ENCODE assay signal across 9 mouse cellular contexts in the genomic region with DNA sequence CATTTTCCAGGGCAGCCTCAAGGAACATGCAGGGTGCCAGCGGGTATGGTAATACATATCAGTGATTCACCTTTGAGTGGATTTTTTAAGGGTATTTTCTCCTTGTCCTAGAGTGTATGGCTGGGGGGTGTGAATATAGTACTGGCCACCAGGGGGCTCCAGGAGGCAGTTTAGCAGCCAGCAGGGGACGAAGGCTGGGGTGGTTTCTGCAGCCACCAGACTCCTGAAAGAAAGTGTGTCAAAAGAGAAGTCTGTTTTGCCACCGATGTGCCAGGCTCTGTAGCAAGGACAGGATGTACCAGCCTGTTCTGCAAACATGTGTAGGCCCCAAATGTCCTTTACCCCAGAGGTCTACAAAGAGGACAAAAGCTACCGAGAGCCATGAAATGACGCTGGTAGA. TPM values are rescaled to one million over a fixed set of nuclear protein-coding genes. Genes with fewer than 3 reads are reported as not detected.
A peak's percentile ranks its signal among the peaks of the same experiment; 100 is the strongest.
DNase-seq lines count a peak whose midpoint lies in the region; ATAC-seq and TF ChIP-seq lines count a peak whose summit lies in the region.
"Had no signal": no experiment of that assay in that cellular context is flagged by ENCODE, and none has a peak within 500 bp of the region (broad histone marks: within the 10 kb centered on the region; RNA-seq: fewer than 3 reads in every experiment).

No protein-coding gene starts in this region.

- peaks cover 36% of the 10 kb centered on the region for H3K4me1 ChIP-seq in intestine, embryonic 16.5 days (ENCODE audit: control insufficient read depth, insufficient read depth, low read length)
- H3K4me1 ChIP-seq in neural tube, embryonic 11.5 days (ENCODE audit: control insufficient read depth, insufficient read depth, low read length): peaks cover 28% of the 10 kb centered on the region
- no peaks in the 10 kb centered on the region for H3K4me1 ChIP-seq in thymus, adult 2 months (replicated peaks; ENCODE audit: control insufficient read depth, insufficient read depth, low read length)

- no peaks in the 10 kb centered on the region for H3K9me3 ChIP-seq in intestine, embryonic 16.5 days (ENCODE audit: control insufficient read depth, low read length)
- no peaks in the 10 kb centered on the region for H3K9me3 ChIP-seq in neural tube, embryonic 11.5 days (ENCODE audit: control insufficient read depth, low read length)
- H3K9me3 ChIP-seq: embryonic facial prominence, embryonic 12.5 days had no signal

- peak; percentile 47 for DNase-seq in A20 (ENCODE audit: low read depth, low spot score)
- DNase-seq in adrenal gland, postnatal 10 days: peak; percentile 91
- DNase-seq in embryo, embryonic 11 days: peak; percentile 83
- DNase-seq in gastrocnemius, postnatal 25 days: peak; percentile 59
- peak; percentile 84 for DNase-seq in left cerebral cortex, postnatal 4 days
- peak; percentile 85 for DNase-seq in neural tube, embryonic 11.5 days (ENCODE audit: low spot score)
- DNase-seq in thymus, adult 2 months: peak; percentile 49

- H3K4me2 ChIP-seq in intestine, embryonic 16.5 days (ENCODE audit: low read depth, low read length): no peak overlapping the region
- no peak overlapping the region for H3K4me2 ChIP-seq in neural tube, embryonic 11.5 days (ENCODE audit: low read depth)
- H3K4me2 ChIP-seq: embryonic facial prominence, embryonic 12.5 days had no signal

- no peaks in the 10 kb centered on the region for H3K27me3 ChIP-seq in intestine, embryonic 16.5 days (replicated peaks; ENCODE audit: control insufficient read depth, insufficient read depth, low read length)
- no peaks in the 10 kb centered on the region for H3K27me3 ChIP-seq in neural tube, embryonic 11.5 days (ENCODE audit: control insufficient read depth, insufficient read depth, low read length)
- H3K27me3 ChIP-seq in thymus, adult 2 months (ENCODE audit: control insufficient read depth, insufficient read depth, low read length): no peaks in the 10 kb centered on the region
- H3K27me3 ChIP-seq: embryonic facial prominence, embryonic 12.5 days had no signal

- intact Hi-C loops in left cerebral cortex, postnatal 4 days (cut with DNase I): loop anchor here (5.0 to 10.0 kb wide), 2 partner anchors 195 to 397 kb away; no protein-coding TSS in a partner anchor

- TF ChIP-seq CTCF in thymus, adult 2 months (IDR thresholded peaks at IDR 0.05; ENCODE audit: borderline replicate concordance, control insufficient read depth, extremely low read depth, insufficient read depth, low read length, poor library complexity): peak; percentile 66; the same call in 1 of the 2 replicates

- H3K27ac ChIP-seq in intestine, embryonic 16.5 days (ENCODE audit: low read length): no peak overlapping the region
- H3K27ac ChIP-seq in neural tube, embryonic 11.5 days (ENCODE audit: low read depth, low read length): no peak overlapping the region
- H3K27ac ChIP-seq in thymus, adult 2 months (ENCODE audit: control insufficient read depth, insufficient read depth, low read length): no peak overlapping the region
- H3K27ac ChIP-seq: embryonic facial prominence, embryonic 12.5 days had no signal

- ATAC-seq in intestine, embryonic 16.5 days: peak; percentile 36; the same call in 1 of the 2 replicates
- no peak for ATAC-seq in neural tube, embryonic 11.5 days (ENCODE audit: insufficient read depth, low FRiP score, low TSS enrichment)

- H3K4me3 ChIP-seq in intestine, embryonic 16.5 days (ENCODE audit: low read length): no peak overlapping the region
- no peak overlapping the region for H3K4me3 ChIP-seq in neural tube, embryonic 11.5 days (ENCODE audit: low read depth, low read length)
- H3K4me3 ChIP-seq in thymus, adult 2 months (ENCODE audit: control insufficient read depth, insufficient read depth, low read length): no peak overlapping the region
- H3K4me3 ChIP-seq: embryonic facial prominence, embryonic 12.5 days had no signal

- TF ChIP-seq POLR2A in thymus, adult 2 months (IDR thresholded peaks at IDR 0.05; ENCODE audit: control insufficient read depth, extremely low read depth, insufficient read depth, low read length, poor library complexity): no peak

- no peak overlapping the region for H3K9ac ChIP-seq in intestine, embryonic 16.5 days (ENCODE audit: low read depth, low read length)
- no peak overlapping the region for H3K9ac ChIP-seq in neural tube, embryonic 11.5 days (ENCODE audit: low read length)
- H3K9ac ChIP-seq: embryonic facial prominence, embryonic 12.5 days had no signal

- 40% methylated on average over 5 of the region's 5 CpGs for WGBS in intestine, embryonic 16.5 days
- 43% methylated on average over 5 of the region's 5 CpGs for WGBS in neural tube, embryonic 11.5 days
- 40% methylated on average over 5 of the region's 5 CpGs for WGBS in thymus, adult 2 months

- H3K36me3 ChIP-seq in intestine, embryonic 16.5 days (ENCODE audit: control insufficient read depth, insufficient read depth, low read length): no peaks in the 10 kb centered on the region
- H3K36me3 ChIP-seq in neural tube, embryonic 11.5 days (ENCODE audit: control insufficient read depth, insufficient read depth, low read length): no peaks in the 10 kb centered on the region
- no peaks in the 10 kb centered on the region for H3K36me3 ChIP-seq in thymus, adult 2 months (ENCODE audit: control insufficient read depth, insufficient read depth, low read length)
- H3K36me3 ChIP-seq: embryonic facial prominence, embryonic 12.5 days had no signal

RNA-seq across cellular contexts. Expression of a gene that starts 42.5 kb away (rescaled TPM):
- total RNA-seq in adrenal gland, postnatal 10 days (2021): 100 to 1,000 TPM in 1 of 2 experiments, 10 to 100 TPM in 1; 84.3 to 105 TPM
- 10 to 100 TPM; 19.0 to 22.7 TPM for total RNA-seq in gastrocnemius, postnatal 25 days (2021)
- polyA plus RNA-seq in intestine, embryonic 16.5 days (2015; fragmentation: Nextera tagmentation; extraction: Ambion mirVana): 78.5 and 80.0 TPM in 2 replicates
- 10 to 100 TPM; 25.6 to 26.8 TPM for total RNA-seq in left cerebral cortex, postnatal 4 days (2021)
- polyA plus RNA-seq in neural tube, embryonic 11.5 days (2014; fragmentation: Nextera tagmentation; extraction: Ambion mirVana): 50.4 and 57.3 TPM in 2 replicates
- 6.1 and 6.6 TPM in 2 replicates for polyA plus RNA-seq in thymus, adult 2 months (2012; rRNA removed)
